Mouse (Mus musculus): Measurements from ENCODE around the gene Ifi47.
"Not testable (repeated sequence)": the region's sequence is repeated elsewhere in the genome, so short reads cannot be mapped to it uniquely, and the experiment has no call there.

Ifi47 gene

DNA sequence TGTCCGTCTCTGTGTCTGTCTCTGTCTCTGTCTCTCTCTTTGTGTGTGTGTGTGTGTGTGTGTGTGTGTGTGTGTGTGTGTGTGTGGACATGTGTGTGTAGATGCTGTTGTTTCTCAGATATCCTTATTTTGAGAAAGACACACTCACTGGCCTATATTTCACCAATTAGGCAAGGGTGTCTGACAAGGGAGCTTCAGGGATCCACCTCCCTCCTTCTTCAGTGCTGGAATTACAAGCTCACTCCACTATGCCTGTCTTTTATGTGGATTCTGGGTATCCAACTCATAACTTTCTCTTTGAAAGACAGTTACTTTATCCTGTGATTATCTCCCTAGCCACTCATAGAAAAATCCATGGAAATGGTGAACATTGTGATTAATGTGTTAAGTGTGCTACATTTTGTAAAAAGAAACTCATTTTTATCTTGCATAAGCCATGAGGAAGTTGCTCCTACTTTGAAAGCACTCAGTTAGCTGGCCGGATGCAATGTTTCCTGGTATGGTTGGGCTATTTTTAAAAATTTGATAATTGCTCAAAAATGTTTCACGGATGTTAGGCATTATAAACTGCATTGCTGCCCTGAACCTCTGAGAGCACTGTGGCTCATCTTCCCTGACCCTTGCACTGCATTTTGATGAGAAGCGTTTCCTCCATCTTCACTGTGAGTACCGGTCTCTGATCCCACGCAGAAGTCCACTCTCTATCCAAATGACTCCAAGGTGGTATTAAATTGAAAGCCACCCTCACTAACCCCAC lies at the start of gene Ifi47:
Gene Ifi47, plus strand, starts transcription at position 587 of the 757 bp plus-strand sequence.
- DNase-seq (ENCODE audit: low read depth), result not testable (repeated sequence)

DNA sequence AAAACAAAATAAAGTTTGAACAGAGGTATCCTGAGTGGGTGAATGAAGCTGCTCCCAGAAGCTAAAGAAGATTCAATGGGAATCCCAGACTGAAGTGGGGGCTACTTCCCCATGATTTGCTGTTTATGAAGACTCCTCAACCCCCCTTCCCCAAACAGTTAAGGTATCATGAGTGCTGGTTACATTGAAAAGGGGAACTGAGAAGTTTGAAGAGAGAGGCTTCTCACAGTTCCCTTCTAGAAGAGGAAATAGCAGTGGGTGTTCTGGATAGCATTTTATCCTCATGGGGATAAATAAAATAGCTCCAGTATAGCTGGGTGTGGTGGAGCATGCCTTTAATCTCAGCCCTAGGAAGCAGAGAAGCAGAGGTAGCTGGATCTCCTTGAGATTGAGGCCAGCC lies 26.3 kb upstream of the Ifi47 start:
- not testable (repeated sequence) for DNase-seq (ENCODE audit: low read depth)

GRCm38 (mm10) chr11:49051093-49051891 lies 25.1 kb upstream of the Ifi47 start, which contains the start of gene 9930111J21Rik2:
Gene 9930111J21Rik2, minus strand, starts transcription at chr11:49051242.
- not testable (repeated sequence) for DNase-seq (ENCODE audit: low read depth)

GRCm38 (mm10) chr11:49051894-49052293 lies 24.5 kb upstream of the Ifi47 start:
- not testable (repeated sequence) for DNase-seq (ENCODE audit: low read depth)

DNA sequence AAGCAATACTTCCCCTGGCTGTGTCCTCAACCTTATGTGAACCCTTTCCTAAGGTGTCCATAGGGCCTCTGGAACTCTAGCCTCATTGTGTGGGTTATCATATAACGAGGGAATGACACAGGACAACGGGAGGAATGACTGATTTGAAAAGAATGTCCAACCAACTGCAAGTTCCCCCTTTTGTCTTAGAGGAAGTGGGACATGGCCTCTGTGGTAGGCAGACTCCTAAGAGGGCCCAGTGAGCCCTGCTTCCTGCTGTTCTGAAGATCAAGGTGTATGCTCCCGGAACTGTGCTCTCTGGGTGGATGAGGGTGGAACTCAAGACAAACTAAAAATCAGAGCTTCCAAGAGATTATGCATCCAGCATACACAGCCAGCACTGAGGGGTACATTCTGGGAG lies 16.3 kb upstream of the Ifi47 start:
- not testable (repeated sequence) for DNase-seq (ENCODE audit: low read depth)

DNA sequence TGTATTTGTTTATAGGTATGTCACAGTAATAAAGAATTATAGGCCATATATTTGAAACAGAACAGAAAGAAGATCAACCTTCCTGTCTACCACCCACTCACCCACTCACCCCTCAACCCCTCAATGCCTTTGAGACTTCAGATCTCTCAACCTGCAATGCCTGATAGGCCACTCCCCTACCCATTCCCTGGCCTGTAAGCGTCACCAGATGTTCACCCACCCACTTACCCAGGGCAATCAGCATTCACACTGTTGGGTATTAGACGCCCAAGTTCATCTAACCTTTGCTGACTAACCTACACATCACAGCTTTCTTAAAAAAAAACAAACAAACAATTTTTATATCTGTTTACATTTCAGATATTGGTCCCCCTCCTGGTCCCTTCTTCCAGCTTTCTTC lies 14.5 kb upstream of the Ifi47 start:
- not testable (repeated sequence) for DNase-seq (ENCODE audit: low read depth)

GRCm38 (mm10) chr11:49063713-49064469 lies 12.5 kb upstream of the Ifi47 start, which contains the start of gene Tgtp2:
Gene Tgtp2, minus strand, starts transcription at chr11:49064206.
- DNase-seq (ENCODE audit: low read depth), result not testable (repeated sequence)

DNA sequence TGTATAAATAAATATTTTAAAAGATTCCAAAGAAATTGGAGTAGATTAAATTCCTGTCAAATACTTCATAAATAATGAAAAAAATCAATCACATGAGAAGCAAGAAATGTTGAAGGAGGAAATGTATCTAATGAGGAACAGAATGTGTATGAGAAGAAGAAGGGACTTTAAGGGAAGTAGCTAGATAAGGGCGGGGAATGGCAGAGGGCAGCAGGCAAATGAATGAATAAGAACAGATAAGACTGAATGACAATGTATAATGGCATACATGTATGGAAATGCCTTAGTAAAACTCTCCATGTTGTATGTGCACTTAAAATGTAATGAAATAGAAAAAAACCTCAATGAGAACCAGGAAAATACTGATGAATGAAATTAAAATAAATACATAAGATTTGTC lies 8.0 kb upstream of the Ifi47 start:
- DNase-seq (ENCODE audit: low read depth), result no peak

DNA sequence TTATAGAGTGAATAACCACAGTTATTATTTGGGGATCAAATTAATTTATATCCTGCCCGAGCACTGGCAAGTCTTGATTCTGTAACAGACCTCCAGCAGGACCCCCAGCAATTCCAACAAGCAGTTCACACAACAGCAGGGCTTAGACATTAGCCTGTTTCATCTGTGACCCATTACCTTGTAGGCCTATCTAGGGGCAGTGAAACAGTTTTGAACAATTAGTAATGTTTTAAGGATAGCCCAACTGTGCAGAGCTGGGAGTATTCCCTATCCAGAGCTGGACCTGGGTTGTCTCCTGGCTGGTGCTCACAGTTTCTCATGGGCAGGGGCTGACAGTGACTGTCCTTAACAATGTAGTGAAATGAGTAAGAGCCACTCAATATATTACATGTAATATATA lies 625 bp downstream of the Ifi47 start:
- no peak for DNase-seq (ENCODE audit: low read depth)

- no peak for DNase-seq (ENCODE audit: low read depth)
Measured at GRCm38 (mm10) chr11:49078719-49079118, 2.3 kb downstream of the Ifi47 start.

DNA sequence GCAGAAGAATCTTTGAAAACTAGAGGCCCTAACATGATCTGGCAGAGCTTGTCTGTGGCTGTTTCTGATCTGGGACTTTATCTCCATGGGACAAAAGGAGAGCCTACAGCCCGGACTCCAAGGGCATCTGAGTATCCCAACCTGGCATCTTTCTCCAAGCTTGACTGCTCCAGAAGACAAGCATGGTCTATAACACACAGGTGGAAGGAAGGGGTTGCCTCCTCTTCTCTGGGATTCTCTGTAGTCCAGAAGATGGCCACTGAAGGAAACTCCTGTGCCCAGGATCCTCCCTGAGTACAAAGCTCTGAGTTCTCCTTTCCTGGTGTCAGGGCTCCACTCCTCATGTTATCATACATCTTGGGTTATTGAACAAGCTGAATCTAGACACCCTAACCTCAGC lies 4.2 kb downstream of the Ifi47 start:
- no peak for DNase-seq (ENCODE audit: low read depth)

DNA sequence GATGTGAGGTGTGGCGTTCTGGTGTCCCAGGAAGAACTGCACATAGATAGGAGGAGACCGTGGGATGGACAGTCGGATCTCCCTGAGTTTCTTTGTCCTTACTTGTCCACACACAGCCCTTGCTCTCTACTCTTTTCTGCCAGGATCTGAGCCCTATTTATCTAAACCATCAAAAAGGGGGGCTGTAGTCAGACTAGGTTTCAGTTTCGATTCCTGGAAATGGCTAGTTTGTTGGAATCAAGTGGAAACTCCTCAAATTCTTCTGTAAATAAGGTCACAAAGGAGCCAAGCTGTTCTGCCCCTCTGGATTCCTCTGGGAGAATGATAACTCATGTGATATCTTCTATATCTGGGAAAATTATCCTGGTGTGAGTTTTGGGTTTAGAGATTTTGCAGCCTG lies 5.0 kb downstream of the Ifi47 start:
- no peak for DNase-seq (ENCODE audit: low read depth)

DNA sequence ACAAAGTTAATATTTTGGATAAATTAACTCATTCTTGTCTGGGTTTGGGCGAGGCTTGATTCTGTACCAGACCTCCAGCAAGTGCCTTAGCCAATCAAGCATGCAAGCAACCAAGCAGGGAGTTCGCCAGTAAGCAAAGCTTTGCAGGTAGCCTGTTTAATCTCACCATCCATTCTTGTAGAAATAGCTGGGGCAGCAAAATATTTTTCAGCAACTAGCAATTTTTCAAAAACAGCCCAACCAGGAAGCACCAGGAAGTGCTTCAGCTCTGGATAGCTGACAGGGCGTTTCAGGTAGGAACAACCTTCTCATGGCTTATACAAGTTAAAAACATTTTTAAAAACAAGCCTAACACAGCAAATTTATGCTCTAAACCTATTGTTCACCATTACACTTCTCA lies 5.5 kb downstream of the Ifi47 start:
- DNase-seq (ENCODE audit: low read depth), result no peak

DNA sequence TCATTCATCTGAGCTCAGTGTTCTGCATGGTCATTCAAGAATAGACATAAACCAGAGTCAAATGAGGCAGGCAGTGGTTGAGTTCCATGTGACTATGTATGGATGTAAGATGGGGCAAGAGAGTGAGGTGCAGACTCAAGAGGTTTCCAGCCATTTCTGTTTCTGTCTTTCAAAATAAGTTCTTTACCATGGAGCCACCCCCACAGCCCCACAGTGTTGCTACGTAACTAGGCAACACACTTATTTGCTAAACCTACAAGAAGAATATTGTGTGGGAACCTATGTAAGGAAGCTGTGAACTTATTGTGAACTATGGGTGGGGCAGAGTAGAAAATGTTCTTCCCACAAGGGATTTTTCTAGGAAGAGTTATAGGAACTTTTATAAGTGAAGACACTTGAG lies 6.8 kb downstream of the Ifi47 start:
- DNase-seq (ENCODE audit: low read depth), result no peak

- DNase-seq (ENCODE audit: low read depth), result no peak
Measured at GRCm38 (mm10) chr11:49083808-49084207, 7.4 kb downstream of the Ifi47 start.

GRCm38 (mm10) chr11:49084385-49084784 lies 8.0 kb downstream of the Ifi47 start:
- DNase-seq (ENCODE audit: low read depth), result no peak

GRCm38 (mm10) chr11:49084875-49085274 lies 8.5 kb downstream of the Ifi47 start:
- no peak for DNase-seq (ENCODE audit: low read depth)

DNA sequence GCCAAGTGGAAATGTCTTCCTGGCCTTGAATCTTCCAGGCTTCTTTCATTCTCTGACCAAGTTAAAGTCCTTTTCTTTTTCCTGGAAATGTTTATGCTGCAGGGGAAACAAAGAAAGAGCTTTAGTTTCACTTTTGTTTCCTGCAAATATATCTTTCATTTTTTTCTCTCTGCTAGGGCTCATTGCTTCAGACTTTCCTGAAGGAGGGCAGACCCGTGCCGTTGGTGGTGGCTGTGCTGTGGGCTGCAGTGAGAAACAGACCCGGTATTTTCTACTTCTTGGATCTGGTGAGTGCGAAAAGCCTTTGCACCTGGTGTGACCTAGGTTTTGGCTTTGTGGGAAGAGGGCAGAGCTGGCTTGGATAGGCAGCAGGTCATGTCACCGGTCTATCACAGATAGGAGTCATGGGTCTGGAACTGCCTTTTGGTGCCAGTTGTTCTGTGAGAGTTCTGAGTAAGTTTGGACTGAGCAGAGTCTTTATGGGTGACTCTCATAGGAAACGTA lies 10.5 kb downstream of the Ifi47 start:
- no peak for DNase-seq (ENCODE audit: low read depth)

GRCm38 (mm10) chr11:49087830-49088616 lies 11.6 kb downstream of the Ifi47 start:
- DNase-seq (ENCODE audit: low read depth), result no peak

GRCm38 (mm10) chr11:49088990-49089652 lies 12.7 kb downstream of the Ifi47 start:
- DNase-seq (ENCODE audit: low read depth), result no peak

Measured in c-Kit-positive CD71-positive TER-119-negative erythroid progenitor cells, embryonic 14.5 days (primary cell).